Mouse (Mus musculus) MEL (cell line): ENCODE measurements at regions not wholly inside any gene's neighbourhood (a gene's known extent, or its start where the extent isn't known, plus 50 kb on each side); places are given as distances from the start of the nearest gene placed in this dataset.

Source experiments
- DNase-seq: peaks from one replicate; pipeline ENCODE4 v3.0.0; 2011; ENCODE audit warnings: low read depth, low spot score
- H3K27ac ChIP-seq: 2 replicates; pipeline ENCODE4 v1.5.1; 2012; ENCODE audit warnings: low read depth, mild to moderate bottlenecking, control low read depth, low read length, moderate library complexity; ENCODE audit not compliant: control insufficient read depth
- H3K27me3 ChIP-seq, 2 experiments: fragments of 150-350 bp in 1 of 2; sonication (generic) in 1 of 2; 2 replicates each; pipeline ENCODE4 v1.6.1; 2012; ENCODE audit warnings: low read length in 2 of 2, mild to moderate bottlenecking in 2 of 2, improper control_type of control experiment in 1 of 2, moderate library complexity in 1 of 2; ENCODE audit not compliant: insufficient read depth in 2 of 2, control insufficient read depth in 1 of 2
- H3K36me3 ChIP-seq, 2 experiments: 2 replicates each; pipeline ENCODE4 v1.6.1; 2012 to 2014; ENCODE audit warnings: low read length in 2 of 2, improper control_type of control experiment in 1 of 2, inconsistent platforms in 1 of 2, mild to moderate bottlenecking in 1 of 2; ENCODE audit not compliant: insufficient read depth in 2 of 2, control insufficient read depth in 1 of 2
- H3K4me1 ChIP-seq, 2 experiments: fragments of 150-350 bp in 1 of 2; sonication (generic) in 1 of 2; 2 replicates each; pipeline ENCODE4 v1.6.1; 2012; ENCODE audit warnings: low read length in 2 of 2, improper control_type of control experiment in 1 of 2, mild to moderate bottlenecking in 1 of 2; ENCODE audit not compliant: insufficient read depth in 2 of 2, control insufficient read depth in 1 of 2
- H3K4me3 ChIP-seq, 2 experiments: fragments of 150-350 bp in 1 of 2; sonication (generic) in 1 of 2; 2 replicates each; pipeline ENCODE4 v1.5.1; 2012; ENCODE audit warnings: low read depth in 2 of 2, low read length in 2 of 2, mild to moderate bottlenecking in 2 of 2, moderate library complexity in 2 of 2, control low read depth in 1 of 2, improper control_type of control experiment in 1 of 2; ENCODE audit not compliant: control insufficient read depth in 1 of 2, insufficient read depth in 1 of 2
- H3K79me2 ChIP-seq: 2 replicates; pipeline ENCODE4 v1.6.1; 2012; ENCODE audit warnings: mild to moderate bottlenecking, low read length, moderate library complexity; ENCODE audit not compliant: control insufficient read depth, poor library complexity, insufficient read depth
- H3K9ac ChIP-seq: 2 replicates; pipeline ENCODE4 v1.6.1; 2012; ENCODE audit warnings: low read depth, mild to moderate bottlenecking, control low read depth, low read length, moderate library complexity; ENCODE audit not compliant: control insufficient read depth, poor library complexity, severe bottlenecking
- H3K9me3 ChIP-seq: fragments of 150-350 bp; sonication (generic); replicated peaks from 2 replicates; pipeline ENCODE4 v1.6.1; 2012; ENCODE audit warnings: mild to moderate bottlenecking, low read length, improper control_type of control experiment, moderate library complexity; ENCODE audit not compliant: insufficient read depth
- BHLHE40 ChIP-seq: IDR thresholded peaks from 2 replicates; pipeline ENCODE4 v1.6.1; 2012; ENCODE audit warnings: low read depth, mild to moderate bottlenecking, inconsistent platforms, low read length, improper control_type of control experiment, borderline replicate concordance
- CHD1 ChIP-seq: IDR thresholded peaks from 2 replicates; pipeline ENCODE4 v1.6.1; 2012; ENCODE audit warnings: low read depth, mild to moderate bottlenecking, inconsistent platforms, low read length, improper control_type of control experiment
- CHD2 ChIP-seq: IDR thresholded peaks from 2 replicates; pipeline ENCODE4 v1.6.1; 2011; ENCODE audit warnings: low read length, improper control_type of control experiment
- EP300 ChIP-seq, 2 experiments: IDR thresholded peaks; 2 replicates each; pipeline ENCODE4 v1.6.1; 2011; ENCODE audit warnings: improper control_type of control experiment in 2 of 2, low read length in 2 of 2, low read depth in 1 of 2, mild to moderate bottlenecking in 1 of 2
- ETS1 ChIP-seq: IDR thresholded peaks from 2 replicates; pipeline ENCODE4 v1.6.1; 2012; ENCODE audit warnings: low read depth, mild to moderate bottlenecking, inconsistent platforms, low read length, improper control_type of control experiment, moderate library complexity
- GABPA ChIP-seq: IDR thresholded peaks from 2 replicates; pipeline ENCODE4 v1.6.1; 2012; ENCODE audit warnings: low read depth, mild to moderate bottlenecking, inconsistent platforms, low read length, improper control_type of control experiment, moderate library complexity
- GATA1 ChIP-seq: IDR thresholded peaks from 2 replicates; pipeline ENCODE4 v1.6.1; 2011; ENCODE audit warnings: low read depth, low read length, improper control_type of control experiment
- JUND ChIP-seq: IDR thresholded peaks from 2 replicates; pipeline ENCODE4 v1.6.1; 2011; ENCODE audit warnings: low read depth, mild to moderate bottlenecking, improper control_type of control experiment, low read length
- MAX ChIP-seq: IDR thresholded peaks from 2 replicates; pipeline ENCODE4 v1.6.1; 2011; ENCODE audit warnings: low read length, improper control_type of control experiment
- MEF2A ChIP-seq: IDR thresholded peaks from 2 replicates; pipeline ENCODE4 v1.6.1; 2014; ENCODE audit warnings: low read depth, mild to moderate bottlenecking, inconsistent platforms, low read length, improper control_type of control experiment; ENCODE audit not compliant: poor library complexity, insufficient replicate concordance, severe bottlenecking; ENCODE audit errors: extremely low read depth
- MXI1 ChIP-seq: IDR thresholded peaks from 2 replicates; pipeline ENCODE4 v1.6.1; 2011; ENCODE audit warnings: mild to moderate bottlenecking, low read depth, low read length, improper control_type of control experiment
- MYC ChIP-seq: IDR thresholded peaks from 2 replicates; pipeline ENCODE4 v1.6.1; 2011; ENCODE audit warnings: low read depth, mild to moderate bottlenecking, low read length, improper control_type of control experiment, moderate library complexity
- NRF1 ChIP-seq: IDR thresholded peaks from 2 replicates; pipeline ENCODE4 v1.6.1; 2014; ENCODE audit warnings: low read depth, mild to moderate bottlenecking, inconsistent platforms, low read length, improper control_type of control experiment, moderate library complexity; ENCODE audit not compliant: poor library complexity, insufficient read depth, severe bottlenecking
- POLR2A ChIP-seq, 2 experiments: IDR thresholded peaks; 2 replicates each; pipeline ENCODE4 v1.6.1; 2011 to 2012; ENCODE audit warnings: low read length in 2 of 2, mild to moderate bottlenecking in 2 of 2, control low read depth in 1 of 2, improper control_type of control experiment in 1 of 2, low read depth in 1 of 2, moderate library complexity in 1 of 2; ENCODE audit not compliant: control insufficient read depth in 1 of 2, insufficient read depth in 1 of 2, poor library complexity in 1 of 2
- POLR2AphosphoS2 ChIP-seq: IDR thresholded peaks from 2 replicates; pipeline ENCODE4 v1.6.1; 2011; ENCODE audit warnings: low read length, improper control_type of control experiment
- POLR2AphosphoS5 ChIP-seq: IDR thresholded peaks from 2 replicates; pipeline ENCODE4 v1.6.1; 2012; ENCODE audit warnings: low read depth, borderline replicate concordance, mild to moderate bottlenecking, inconsistent platforms, low read length, moderate library complexity, mixed read lengths
- RAD21 ChIP-seq: IDR thresholded peaks from 2 replicates; pipeline ENCODE4 v1.6.1; 2011; ENCODE audit warnings: mild to moderate bottlenecking, low read depth, low read length, improper control_type of control experiment
- RCOR1 ChIP-seq: IDR thresholded peaks from 2 replicates; pipeline ENCODE4 v1.6.1; 2012; ENCODE audit warnings: low read depth, mild to moderate bottlenecking, inconsistent platforms, low read length, improper control_type of control experiment
- TCF12 ChIP-seq: IDR thresholded peaks from 2 replicates; pipeline ENCODE4 v1.6.1; 2014; ENCODE audit warnings: low read depth, mild to moderate bottlenecking, inconsistent platforms, low read length, improper control_type of control experiment, moderate library complexity
- USF2 ChIP-seq, 2 experiments: IDR thresholded peaks; 2 replicates each; pipeline ENCODE4 v1.6.1; 2011 to 2012; ENCODE audit warnings: improper control_type of control experiment in 2 of 2, low read length in 2 of 2, borderline replicate concordance in 1 of 2, inconsistent platforms in 1 of 2, low read depth in 1 of 2, mild to moderate bottlenecking in 1 of 2; ENCODE audit not compliant: insufficient read depth in 1 of 2
- ZC3H11A ChIP-seq: IDR thresholded peaks from 2 replicates; pipeline ENCODE4 v1.6.1; 2012; ENCODE audit warnings: low read depth, mild to moderate bottlenecking, inconsistent platforms, low read length, improper control_type of control experiment
- ZKSCAN1 ChIP-seq: IDR thresholded peaks from 2 replicates; pipeline ENCODE4 v1.6.1; 2012; ENCODE audit warnings: low read depth, mild to moderate bottlenecking, inconsistent platforms, low read length, improper control_type of control experiment, moderate library complexity

- Histone ChIP-seq H3K79me2 (no peaks in the 10 kb centered on the region), H3K36me3 (no peaks in the 10 kb centered on the region), H3K4me1 (no peaks in the 10 kb centered on the region), H3K27me3 (peaks cover 0 to 2% of the 10 kb centered on the region in 2 experiments; a peak in 3 of 4 replicates), H3K9me3 (no peaks in the 10 kb centered on the region), H3K4me3 (no peak overlapping the region), H3K9ac (no peak overlapping the region), H3K27ac (no peak overlapping the region)
- TF ChIP-seq JUND (no peak), POLR2A (IDR thresholded peaks at IDR 0.05; ENCODE audit: control insufficient read depth in 1 of 2, insufficient read depth in 1 of 2, low read depth in 1 of 2, low read length in 2 of 2, poor library complexity in 1 of 2) (no peak), MEF2A (no peak), MXI1 (no peak), TCF12 (no peak), POLR2AphosphoS5 (no peak), POLR2AphosphoS2 (no peak), RCOR1 (no peak), BHLHE40 (no peak), EP300 (IDR thresholded peaks at IDR 0.05; ENCODE audit: low read depth in 1 of 2, low read length in 2 of 2) (no peak), USF2 (IDR thresholded peaks at IDR 0.05; ENCODE audit: borderline replicate concordance in 1 of 2, insufficient read depth in 1 of 2, low read depth in 1 of 2, low read length in 2 of 2) (no peak), ZKSCAN1 (no peak), GATA1 (no peak), MYC (no peak), ETS1 (no peak), GABPA (no peak), RAD21 (no peak), NRF1 (no peak), CHD1 (no peak), CHD2 (no peak)
- no peak for DNase-seq
These were observed 145.8 kb upstream of the Frmd4a start for GRCm38 (mm10) chr2:3871748-3872147.

- Histone ChIP-seq H3K27ac (no peak overlapping the region), H3K79me2 (no peaks in the 10 kb centered on the region), H3K36me3 (no peaks in the 10 kb centered on the region), H3K9me3 (no peaks in the 10 kb centered on the region), H3K4me1 (no peaks in the 10 kb centered on the region), H3K27me3 (peaks cover 0 to 2% of the 10 kb centered on the region in 2 experiments; a peak in 2 of 4 replicates), H3K4me3 (no peak overlapping the region), H3K9ac (no peak overlapping the region)
- DNase-seq, result no peak
- no peak for TF ChIP-seq ETS1
- no peak for TF ChIP-seq MAX
- no peak for TF ChIP-seq ZC3H11A
These were observed 130.5 kb upstream of the Frmd4a start for GRCm38 (mm10) chr2:3887000-3887399.
